Mouse (Mus musculus): ENCODE measurements around the gene Meis3. TPM values are rescaled to one million over a fixed set of nuclear protein-coding genes. Genes with fewer than 3 reads are reported as not detected.

The Meis3 gene
- total RNA-seq, 2 experiments from 2014 or later: 34.3 to 41.1 TPM

DNA sequence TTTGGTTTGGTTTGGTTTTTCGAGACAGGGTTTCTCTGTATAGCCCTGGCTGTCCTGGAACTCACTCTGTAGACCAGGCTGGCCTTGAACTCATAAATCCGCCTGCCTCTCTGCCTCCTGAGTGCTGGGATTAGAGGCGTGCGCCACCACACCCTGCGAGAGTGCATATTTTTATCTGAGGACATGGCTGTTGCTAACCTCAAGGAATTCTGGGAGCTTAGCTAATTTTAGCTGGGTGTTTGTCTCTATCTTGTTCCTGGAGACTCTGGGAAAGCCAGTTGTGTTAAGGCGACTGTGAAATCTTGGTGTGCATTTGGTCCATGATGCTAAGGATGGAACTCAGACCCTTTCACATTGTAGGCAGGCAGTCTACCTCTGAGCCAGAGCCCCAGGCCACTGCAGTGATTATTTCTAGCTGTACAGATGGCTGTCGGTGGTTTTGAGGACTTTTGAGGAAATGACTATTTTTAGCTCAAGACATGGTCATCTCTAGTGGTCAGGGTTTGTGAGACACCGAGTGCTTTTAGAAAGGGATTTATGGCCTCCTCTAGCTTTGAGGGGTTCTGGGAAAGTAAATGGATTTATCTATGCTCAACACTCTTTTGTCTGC is 18.7 kb upstream of the Meis3 start:
- peak in 1 of 2 experiments; percentile 2 for DNase-seq (ENCODE audit: extremely low spot score in 1 of 2, low spot score in 1 of 2)

DNA sequence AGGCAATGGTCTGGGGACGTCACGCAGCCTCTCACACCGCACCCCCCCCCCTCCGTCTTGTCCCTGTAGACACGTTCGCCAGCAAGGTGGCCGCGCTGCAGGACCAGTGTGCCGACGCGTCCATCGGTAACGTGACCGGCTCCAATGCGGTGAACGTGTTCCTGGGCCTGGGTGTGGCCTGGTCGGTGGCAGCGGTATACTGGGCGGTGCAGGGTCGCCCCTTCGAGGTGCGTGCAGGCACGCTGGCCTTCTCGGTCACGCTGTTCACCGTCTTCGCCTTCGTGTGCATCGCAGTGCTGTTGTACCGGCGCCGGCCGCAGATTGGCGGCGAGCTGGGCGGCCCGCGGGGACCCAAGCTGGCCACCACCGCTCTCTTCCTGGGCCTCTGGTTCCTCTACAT is 16.2 kb upstream of the Meis3 start:
- DNase-seq (ENCODE audit: extremely low spot score in 1 of 2, low spot score in 1 of 2): no peak

DNA sequence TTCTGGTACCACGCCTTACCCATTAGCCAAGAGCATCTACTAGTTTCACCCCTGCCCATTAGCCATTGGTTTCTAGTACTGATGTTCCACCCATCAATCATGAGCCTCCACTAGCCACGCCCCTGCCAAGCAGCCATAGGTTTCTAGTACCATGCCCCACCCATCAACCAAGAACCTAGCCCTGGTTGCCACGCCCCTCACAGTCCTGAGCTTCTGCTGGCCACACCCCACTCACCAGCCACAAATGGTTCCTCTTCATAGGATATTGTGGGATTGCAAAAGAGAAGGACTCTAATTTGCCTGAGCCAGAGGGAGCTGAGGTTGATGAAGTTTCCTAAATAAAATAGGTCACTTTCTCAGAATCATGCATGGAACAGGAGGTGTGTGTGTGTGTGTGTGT is 14.2 kb upstream of the Meis3 start:
- no peak for DNase-seq (ENCODE audit: extremely low spot score in 1 of 2, low spot score in 1 of 2)

DNA sequence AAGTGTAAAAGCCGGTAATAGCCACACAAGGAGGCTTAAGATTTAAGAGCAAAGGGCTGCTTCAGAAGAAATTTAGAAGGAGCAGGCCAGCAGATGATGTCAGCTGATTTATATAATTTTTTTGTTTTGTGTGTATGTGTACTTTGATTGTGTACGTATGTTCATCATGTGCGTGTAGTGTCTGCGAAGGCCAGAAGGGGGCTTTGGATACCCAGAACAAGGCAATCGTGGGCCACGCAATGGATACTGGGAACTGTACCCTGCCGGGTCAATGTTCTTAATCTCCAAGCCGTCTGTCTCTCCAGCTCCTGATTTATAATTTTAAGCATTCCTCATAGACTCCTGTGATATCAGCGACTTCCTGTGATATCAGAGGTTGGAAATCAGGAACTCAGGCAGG is 13.6 kb upstream of the Meis3 start:
- DNase-seq (ENCODE audit: extremely low spot score in 1 of 2, low spot score in 1 of 2): no peak

DNA sequence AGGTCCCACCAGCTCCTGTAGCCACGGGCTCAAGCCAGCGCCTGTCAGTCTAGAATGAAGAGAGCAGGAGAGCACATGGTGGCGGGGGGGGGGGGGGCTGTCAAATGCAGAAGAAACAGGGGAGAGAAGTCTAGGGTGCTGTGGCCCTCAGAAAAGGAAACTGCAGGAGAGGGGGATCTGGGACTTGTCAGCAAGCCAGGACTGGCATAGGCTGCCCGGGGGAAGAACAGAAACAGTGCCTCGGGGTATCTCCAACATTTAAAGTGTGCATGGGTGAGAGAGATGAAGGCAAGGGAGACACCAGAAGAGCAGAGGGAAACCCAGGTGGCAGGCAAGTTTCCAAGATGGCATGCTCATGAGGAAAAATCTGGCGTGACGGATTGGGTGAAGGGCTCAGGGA is 12.9 kb upstream of the Meis3 start:
- DNase-seq (ENCODE audit: extremely low spot score in 1 of 2, low spot score in 1 of 2): no peak

DNA sequence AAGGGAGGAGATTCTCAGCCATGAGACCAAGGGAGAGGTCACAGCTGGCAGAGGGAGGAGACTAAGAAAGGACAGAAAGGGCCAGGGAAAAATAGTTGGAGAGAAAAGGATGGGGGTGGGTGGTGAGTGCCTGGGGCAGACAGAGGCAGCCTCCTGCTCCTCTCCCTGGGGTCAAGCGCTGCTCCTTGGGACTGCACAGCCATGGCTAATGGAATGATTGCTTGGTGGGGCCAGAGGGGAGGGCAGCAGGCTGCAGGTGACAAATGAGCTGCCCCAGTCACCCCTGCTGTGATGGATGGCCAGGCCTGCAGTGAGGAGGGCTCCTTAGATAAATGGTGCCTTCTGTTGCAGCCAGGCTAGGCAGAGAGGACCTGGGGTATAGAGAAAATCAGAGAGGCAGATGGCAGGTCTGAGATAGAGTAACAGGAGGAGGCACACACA is 2.7 kb upstream of the Meis3 start:
- no peak for DNase-seq (ENCODE audit: extremely low spot score in 1 of 2, low spot score in 1 of 2)

DNA sequence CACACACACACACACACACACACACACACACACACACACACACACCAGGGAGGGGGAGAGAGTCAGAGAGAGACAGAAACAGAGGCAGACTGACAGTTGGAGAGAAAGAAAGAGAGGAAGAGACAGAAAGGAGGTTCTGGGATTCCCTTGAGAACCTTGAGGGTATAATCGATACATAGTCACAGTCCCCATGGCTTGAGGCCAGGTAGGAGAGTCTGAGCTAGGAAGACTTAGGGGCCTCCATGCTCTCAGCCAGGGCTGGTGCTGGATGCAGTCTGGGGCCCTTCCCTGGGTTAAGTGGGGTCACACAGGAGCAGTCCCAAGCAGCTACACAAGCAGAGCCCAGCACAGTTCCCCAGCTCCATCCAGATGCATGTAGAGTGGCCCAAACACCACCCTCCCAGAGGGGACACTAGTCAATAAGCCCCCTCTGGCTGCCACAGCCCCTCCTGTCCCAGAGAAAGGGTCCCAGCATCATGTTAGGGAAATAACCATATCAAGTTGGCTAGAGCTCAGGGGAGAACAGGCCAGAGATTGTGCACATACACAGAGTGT is 2.2 kb upstream of the Meis3 start:
- DNase-seq (ENCODE audit: extremely low spot score in 1 of 2, low spot score in 1 of 2): no peak

DNA sequence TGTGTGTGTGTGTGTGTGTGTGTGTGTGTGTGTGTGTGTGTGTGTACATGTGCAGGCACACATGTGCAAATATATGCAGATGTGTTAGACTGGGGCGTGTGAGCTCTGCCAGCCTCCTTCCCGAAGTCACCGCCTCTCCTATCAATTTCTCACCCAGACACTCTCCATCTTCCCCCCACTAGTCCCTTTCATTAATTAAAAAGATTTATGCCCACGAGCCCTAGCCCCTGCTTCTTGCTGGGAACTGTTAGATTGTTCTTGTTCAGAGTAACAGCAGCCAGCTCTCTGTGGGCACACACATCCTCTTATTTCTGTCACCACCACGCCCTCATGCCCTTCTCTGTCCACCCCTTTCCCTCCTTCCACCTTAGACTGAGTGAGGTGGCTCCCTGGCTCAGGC is 1.7 kb upstream of the Meis3 start:
- DNase-seq (ENCODE audit: extremely low spot score in 1 of 2, low spot score in 1 of 2): no peak

DNA sequence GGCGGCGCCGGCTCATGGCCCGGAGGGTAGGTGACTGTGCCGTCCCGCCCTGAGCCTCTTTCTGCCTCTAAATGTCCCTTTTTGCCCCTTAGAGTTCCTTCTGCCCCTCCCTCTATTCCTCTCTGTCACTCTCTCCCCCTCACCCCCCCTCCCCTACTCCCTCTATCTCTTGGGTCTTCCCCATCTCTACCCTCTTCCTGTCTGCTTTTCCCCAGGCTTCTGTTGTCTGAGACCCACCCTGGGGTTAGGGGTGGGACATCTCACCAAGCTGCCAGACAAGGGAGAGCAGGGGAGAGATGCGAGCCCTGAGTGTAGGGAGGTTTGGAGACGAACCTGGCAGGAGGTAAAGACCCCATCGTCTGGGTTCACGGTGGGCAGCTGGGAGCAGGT is 647 bp downstream of the Meis3 start:
- no peak for DNase-seq (ENCODE audit: extremely low spot score in 1 of 2, low spot score in 1 of 2)

DNA sequence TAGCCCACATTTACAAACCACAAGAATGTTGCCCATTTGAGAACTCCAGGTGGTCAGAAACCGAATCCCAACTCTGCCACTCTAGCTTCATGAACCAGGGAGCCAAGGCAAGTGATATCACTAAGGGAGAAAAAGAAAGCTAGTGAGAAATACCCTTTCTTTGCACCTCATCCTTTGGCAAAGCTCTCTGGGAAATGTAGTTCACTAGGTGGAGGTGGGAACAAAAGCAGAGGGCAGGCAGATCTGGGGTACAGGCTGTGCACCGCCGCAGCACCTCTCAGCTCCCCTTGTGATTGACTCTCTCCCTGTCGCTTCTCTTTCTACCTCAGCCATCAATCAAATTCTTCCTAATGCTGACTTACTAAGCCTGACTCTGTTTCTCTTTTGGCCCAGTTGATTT is 3.2 kb downstream of the Meis3 start:
- no peak for DNase-seq (ENCODE audit: extremely low spot score in 1 of 2, low spot score in 1 of 2)

DNA sequence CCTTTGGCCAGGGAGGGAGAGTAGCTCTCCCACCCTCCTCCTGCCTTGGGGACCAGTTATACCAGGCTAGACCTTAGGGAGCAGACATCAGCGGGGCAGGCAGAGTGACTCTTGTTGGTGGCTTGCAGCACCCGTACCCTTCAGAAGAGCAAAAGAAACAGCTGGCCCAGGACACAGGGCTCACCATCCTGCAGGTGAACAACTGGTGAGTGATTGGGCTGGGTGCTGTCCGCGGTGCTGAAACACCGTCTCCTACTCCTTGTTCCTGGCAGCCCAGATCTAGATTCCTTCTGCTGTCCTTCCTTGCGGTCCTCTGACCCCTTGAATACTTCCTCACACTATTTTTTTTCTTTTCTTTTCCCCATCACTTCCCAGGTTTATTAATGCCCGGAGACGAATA is 8.8 kb downstream of the Meis3 start:
- no peak for DNase-seq (ENCODE audit: extremely low spot score in 1 of 2, low spot score in 1 of 2)

DNA sequence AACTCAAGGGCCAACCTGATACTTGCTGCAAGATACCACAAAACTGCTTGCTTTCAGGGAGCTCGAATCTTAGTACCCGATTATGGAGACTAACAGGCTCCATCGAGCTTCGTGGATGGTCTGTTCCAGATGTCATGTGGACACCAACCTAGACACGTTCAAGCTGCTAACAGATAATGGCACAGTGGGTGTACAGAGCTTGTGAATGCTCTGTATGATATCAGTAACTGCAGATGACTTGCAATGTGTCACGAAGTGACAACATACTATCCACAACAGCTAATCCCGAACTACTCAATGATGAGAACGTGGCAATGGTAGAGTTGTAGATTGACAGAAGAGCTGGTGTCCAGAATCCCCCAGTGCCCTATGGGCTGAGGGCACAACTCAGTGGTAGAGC is 12.6 kb downstream of the Meis3 start:
- DNase-seq (ENCODE audit: extremely low spot score in 1 of 2, low spot score in 1 of 2): no peak

DNA sequence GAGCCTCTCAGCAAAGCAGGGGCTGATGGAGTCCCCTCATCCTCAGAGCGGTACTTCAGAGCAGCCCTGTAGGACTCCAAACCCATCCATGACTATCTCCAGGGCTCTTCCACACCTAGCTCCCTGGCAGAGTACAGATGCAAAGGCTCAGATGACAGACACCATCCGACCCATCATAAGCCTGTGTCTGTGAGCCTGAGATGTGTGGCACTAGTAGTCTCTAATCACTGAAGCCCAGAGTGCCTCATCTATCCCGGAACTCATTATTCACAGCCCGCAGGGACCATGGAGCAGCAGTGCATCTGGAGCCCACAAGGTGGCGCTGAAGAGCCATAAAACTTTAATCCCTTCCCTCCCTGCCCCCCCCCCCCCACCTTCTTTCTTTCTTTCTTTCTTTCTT is 17.4 kb downstream of the Meis3 start:
- peak; percentile 77 to 93 for DNase-seq (ENCODE audit: extremely low spot score in 1 of 2, low spot score in 1 of 2)

DNA sequence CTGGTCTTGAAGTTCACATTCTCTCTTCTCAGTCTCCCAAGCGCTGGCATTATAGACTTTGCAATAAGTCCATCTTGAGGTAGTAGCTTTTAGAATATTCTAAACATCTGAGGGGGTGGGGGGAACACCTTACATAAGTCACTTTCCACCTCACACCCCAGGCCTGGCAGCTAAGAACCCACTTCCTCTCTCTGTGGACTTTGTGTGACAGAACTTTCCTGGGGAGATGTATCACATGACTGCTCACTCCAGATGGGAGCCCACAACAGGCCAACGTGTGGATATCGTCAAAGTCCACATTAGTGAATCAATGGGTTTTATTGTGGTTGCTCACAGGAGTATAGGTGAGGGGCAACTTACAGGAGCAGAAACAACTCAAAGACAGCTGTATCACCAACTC is 18.8 kb downstream of the Meis3 start:
- DNase-seq (ENCODE audit: extremely low spot score in 1 of 2, low spot score in 1 of 2): no peak

DNA sequence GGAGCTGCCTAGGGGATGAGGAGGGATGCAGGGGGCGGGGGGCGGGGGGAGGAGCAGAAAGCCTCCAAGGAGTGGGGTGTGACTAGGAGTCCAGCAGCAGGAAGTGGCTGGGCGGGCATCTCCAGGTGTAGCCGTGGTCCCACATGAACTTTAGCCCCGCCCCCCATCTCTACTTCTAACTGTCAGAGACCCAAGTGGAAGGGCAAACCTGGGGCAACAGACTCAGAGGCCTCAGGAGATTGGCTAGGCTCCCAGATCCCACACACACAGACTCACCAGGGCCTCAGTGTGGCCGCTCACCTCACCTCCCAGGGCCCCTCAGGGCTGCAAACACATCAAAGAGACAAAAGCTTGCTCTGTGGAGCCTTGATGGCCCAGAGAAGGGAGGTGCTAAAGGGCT is 21.7 kb downstream of the Meis3 start:
- no peak for DNase-seq (ENCODE audit: extremely low spot score in 1 of 2, low spot score in 1 of 2)

DNA sequence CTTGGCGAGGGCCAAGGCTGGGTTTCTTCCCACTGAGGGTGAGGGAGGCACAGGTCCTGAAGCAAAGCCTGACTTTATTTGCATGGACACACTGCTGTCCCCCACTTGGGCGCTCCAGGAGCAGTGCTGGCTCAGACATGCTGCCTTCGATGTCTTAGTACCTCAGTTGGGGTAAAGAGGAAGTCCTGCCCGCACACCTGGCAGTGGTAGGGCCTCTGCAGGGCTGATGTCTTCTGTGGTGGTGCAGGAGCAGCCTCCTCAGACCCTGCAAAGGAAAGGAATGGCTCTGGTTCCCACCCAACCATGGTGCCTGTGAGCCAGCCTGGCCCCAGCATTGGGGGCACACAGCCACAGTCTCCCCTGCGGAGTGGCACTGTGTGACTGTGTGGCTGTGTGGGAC is 22.3 kb downstream of the Meis3 start:
- no peak for DNase-seq (ENCODE audit: extremely low spot score in 1 of 2, low spot score in 1 of 2)

DNA sequence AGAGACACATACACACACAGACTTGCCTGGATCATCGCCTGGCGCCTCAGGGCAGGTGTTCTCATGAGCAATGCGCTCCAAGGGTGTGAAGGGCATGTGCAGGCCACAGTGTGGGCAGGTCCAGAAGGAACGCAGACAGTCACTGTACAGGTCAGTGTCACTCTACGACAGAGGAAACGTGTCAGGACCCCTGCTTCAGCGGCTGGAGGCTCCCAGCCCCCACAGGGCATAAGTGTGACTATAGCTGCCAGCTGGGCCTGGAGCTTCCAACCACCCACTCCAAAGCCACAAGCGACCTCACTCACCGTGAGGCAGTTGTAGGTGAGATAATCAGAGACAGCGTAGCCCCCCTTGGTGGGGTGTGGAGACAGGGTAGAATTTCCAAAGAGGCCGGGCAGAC is 23.6 kb downstream of the Meis3 start:
- DNase-seq (ENCODE audit: extremely low spot score in 1 of 2, low spot score in 1 of 2): no peak

DNA sequence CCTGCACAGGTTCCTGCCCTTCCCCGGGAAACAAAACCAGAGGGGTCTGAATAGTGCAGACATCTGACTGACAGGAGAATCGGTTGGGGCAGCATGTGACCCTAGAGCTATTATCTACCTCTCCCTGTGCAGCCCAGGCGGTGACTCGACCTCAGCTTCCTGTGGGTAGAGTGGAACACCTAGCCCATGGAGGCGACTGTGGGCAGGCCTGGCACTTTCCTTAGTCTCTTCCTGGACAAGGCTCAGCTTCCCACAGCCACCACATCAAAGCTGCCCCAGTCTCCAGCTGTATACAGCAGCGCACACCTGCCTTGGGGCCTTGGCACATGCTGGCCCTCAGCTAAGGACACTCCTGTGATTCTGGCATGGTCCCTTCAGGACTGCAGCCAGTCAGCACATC is 26.2 kb downstream of the Meis3 start:
- DNase-seq (ENCODE audit: extremely low spot score in 1 of 2, low spot score in 1 of 2): no peak

DNA sequence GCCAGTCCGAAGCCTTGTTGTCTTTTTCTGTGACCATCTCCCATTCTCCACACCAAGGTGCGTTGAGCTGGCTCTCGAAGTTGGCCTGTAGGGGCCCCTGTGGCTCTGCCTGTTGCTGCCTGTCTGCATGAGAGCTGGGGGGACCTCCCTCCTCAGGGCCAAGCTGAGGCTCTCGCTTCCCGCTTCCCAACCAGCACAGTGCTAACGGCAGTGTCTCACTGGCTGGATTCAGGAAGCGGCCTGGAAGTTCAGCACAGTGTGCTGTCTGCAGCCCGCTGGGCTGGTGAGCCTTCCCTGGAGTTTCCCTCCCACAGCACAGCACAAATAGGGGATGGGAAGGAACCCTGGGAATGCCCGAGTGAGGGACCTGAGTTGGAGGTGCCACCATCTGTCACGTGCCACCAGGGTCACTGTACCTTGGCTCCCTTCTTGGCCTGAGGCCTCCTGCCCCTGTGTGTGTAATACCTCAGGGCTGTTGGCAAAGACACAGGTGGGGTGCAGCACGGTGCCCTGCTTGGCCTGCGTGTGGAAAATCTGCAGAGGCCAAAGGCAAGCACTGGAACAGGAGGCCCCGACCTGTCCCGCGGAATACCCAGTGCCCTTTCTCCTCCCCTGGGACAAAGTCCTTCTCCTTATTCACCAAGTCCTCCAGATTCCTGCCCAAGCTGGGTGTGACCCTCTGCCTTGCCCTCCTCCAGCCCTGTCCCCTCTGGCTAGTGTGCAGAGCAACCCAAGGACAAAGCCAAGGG is 28.0 kb downstream of the Meis3 start:
- no peak for DNase-seq (ENCODE audit: extremely low spot score in 1 of 2, low spot score in 1 of 2)

DNA sequence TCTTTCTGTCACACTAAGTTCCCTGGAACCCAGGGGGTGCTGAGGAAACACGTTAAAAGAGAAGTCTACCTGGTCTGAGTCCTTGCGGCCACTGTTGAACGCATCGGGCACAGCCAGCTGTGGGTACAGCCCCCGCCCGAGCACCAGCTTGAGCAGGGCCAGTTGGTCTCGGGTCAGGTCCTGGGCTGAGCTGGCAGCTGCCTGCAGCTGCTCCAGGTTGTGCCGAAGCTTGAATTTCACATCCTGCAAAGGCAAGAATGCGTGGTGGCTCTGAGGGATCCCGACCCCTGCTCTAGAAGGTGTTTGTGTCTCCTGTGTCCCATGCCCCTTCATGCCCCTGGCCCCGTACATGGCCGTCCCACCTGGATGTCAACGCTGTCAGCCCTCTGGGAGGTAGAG is 28.6 kb downstream of the Meis3 start:
- no peak for DNase-seq (ENCODE audit: extremely low spot score in 1 of 2, low spot score in 1 of 2)

DNA sequence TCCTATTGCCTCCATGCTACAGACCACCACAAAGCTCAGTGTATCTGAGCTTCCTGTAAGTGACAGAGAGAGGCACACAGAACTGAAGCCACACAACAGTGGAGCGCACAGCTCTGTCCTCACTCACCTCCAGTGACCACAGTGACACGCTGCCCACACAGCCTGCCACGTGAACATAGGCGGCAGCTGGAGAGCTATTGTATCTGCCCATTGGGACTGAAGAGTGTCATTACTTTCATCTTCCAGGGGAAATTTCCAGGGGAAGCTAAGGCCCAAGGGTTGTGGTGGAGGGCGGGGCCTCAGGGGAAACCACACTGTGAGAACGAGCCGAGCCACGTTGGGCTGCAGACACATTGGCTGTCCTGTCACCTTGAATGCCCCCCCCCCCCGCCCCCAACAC is 29.9 kb downstream of the Meis3 start:
- DNase-seq (ENCODE audit: extremely low spot score in 1 of 2, low spot score in 1 of 2): no peak

DNA sequence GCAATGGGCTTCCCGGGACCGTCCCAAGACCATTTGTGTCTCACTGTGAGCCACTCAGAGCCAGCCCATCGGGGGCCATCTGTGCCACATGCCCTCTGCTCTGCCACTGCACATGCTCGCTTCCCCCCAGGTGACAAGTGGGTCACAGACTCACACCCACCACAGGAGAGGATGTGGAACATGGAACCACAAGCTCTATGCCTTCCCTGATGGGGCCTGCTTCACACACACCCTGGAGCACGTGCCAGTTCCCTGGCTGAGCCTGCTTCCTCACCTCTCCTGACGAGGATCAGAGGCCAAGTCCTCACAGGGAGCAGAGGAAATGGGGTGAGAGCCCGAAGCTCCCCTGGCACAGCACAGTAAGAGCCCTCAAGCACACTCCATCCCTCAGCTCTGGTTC is 32.2 kb downstream of the Meis3 start:
- DNase-seq (ENCODE audit: extremely low spot score in 1 of 2, low spot score in 1 of 2): no peak

Measured in layer of hippocampus, postnatal 25 days (tissue).